Mouse (Mus musculus): Measurements from ENCODE around the gene Dnajc13.

The Dnajc13 gene

GRCm38 (mm10) chr9:104183181-104183580 is 79.5 kb downstream of the Dnajc13 start:
- DNase-seq (ENCODE audit: low spot score in 2 of 2): no peak

- no peak for DNase-seq (ENCODE audit: low spot score in 2 of 2)
These were observed 80.4 kb downstream of the Dnajc13 start for GRCm38 (mm10) chr9:104182328-104182727.

- DNase-seq (ENCODE audit: low spot score in 2 of 2): no peak
These were observed 81.1 kb downstream of the Dnajc13 start for GRCm38 (mm10) chr9:104181626-104182025.

- DNase-seq (ENCODE audit: low spot score in 2 of 2): no peak
These were observed 82.7 kb downstream of the Dnajc13 start for GRCm38 (mm10) chr9:104180046-104180445.

- no peak for DNase-seq (ENCODE audit: low spot score in 2 of 2)
These were observed 90.4 kb downstream of the Dnajc13 start for GRCm38 (mm10) chr9:104172342-104172741.

GRCm38 (mm10) chr9:104171651-104172050 is 91.1 kb downstream of the Dnajc13 start:
- no peak for DNase-seq (ENCODE audit: low spot score in 2 of 2)

- no peak for DNase-seq (ENCODE audit: low spot score in 2 of 2)
These were observed 92.7 kb downstream of the Dnajc13 start for GRCm38 (mm10) chr9:104169986-104170385.

GRCm38 (mm10) chr9:104165926-104166325 is 96.8 kb downstream of the Dnajc13 start:
- no peak for DNase-seq (ENCODE audit: low spot score in 2 of 2)

- DNase-seq (ENCODE audit: low spot score in 2 of 2): no peak
These were observed 98.5 kb downstream of the Dnajc13 start for GRCm38 (mm10) chr9:104164194-104164593.

- no peak for DNase-seq (ENCODE audit: low spot score in 2 of 2)
These were observed 101.6 kb downstream of the Dnajc13 start for GRCm38 (mm10) chr9:104161117-104161516.

GRCm38 (mm10) chr9:104157291-104157690 is 105.4 kb downstream of the Dnajc13 start:
- DNase-seq (ENCODE audit: low spot score in 2 of 2): no peak

- no peak for DNase-seq (ENCODE audit: low spot score in 2 of 2)
These were observed 106.2 kb downstream of the Dnajc13 start for GRCm38 (mm10) chr9:104156506-104156905.

- DNase-seq (ENCODE audit: low spot score in 2 of 2): no peak
These were observed 107.5 kb downstream of the Dnajc13 start for GRCm38 (mm10) chr9:104155100-104155715.

GRCm38 (mm10) chr9:104152121-104152520 is 110.6 kb downstream of the Dnajc13 start:
- DNase-seq (ENCODE audit: low spot score in 2 of 2): no peak

- DNase-seq (ENCODE audit: low spot score in 2 of 2): no peak
These were observed 113.8 kb downstream of the Dnajc13 start for GRCm38 (mm10) chr9:104148969-104149368.

- DNase-seq (ENCODE audit: low spot score in 2 of 2): no peak
These were observed 116.0 kb downstream of the Dnajc13 start for GRCm38 (mm10) chr9:104146683-104147082.

GRCm38 (mm10) chr9:104144314-104144996 is 118.3 kb downstream of the Dnajc13 start:
- no peak for DNase-seq (ENCODE audit: low spot score in 2 of 2)

GRCm38 (mm10) chr9:104142805-104143204 is 119.9 kb downstream of the Dnajc13 start:
- DNase-seq (ENCODE audit: low spot score in 2 of 2): no peak

- DNase-seq (ENCODE audit: low spot score in 2 of 2): no peak
These were observed 122.4 kb downstream of the Dnajc13 start for GRCm38 (mm10) chr9:104140351-104140750.

GRCm38 (mm10) chr9:104130141-104130755 is 132.5 kb downstream of the Dnajc13 start:
- DNase-seq (ENCODE audit: low spot score in 2 of 2): no peak

- DNase-seq (ENCODE audit: low spot score in 2 of 2): peak; percentile 76 to 86
These were observed 134.6 kb downstream of the Dnajc13 start for GRCm38 (mm10) chr9:104128110-104128509.

- no peak for DNase-seq (ENCODE audit: low spot score in 2 of 2)
These were observed 135.9 kb downstream of the Dnajc13 start, which contains the start of gene Ackr4 for GRCm38 (mm10) chr9:104126833-104127232. Gene Ackr4 (minus strand): TSS chr9:104126933.

GRCm38 (mm10) chr9:104123622-104124021 is 139.1 kb downstream of the Dnajc13 start:
- DNase-seq (ENCODE audit: low spot score in 2 of 2): no peak
